Mouse (Mus musculus) forebrain, embryonic 14.5 days (tissue): ENCODE data around the gene Sgcd. TPM values are rescaled to one million over a fixed set of nuclear protein-coding genes. Genes with fewer than 3 reads are reported as not detected.
A peak's percentile ranks its signal among the peaks of the same experiment; 100 is the strongest.

Experiments
- ATAC-seq: fragments of 200-750 bp; cut with Nextera tagmentation; 2 replicates; pipeline ENCODE4 v1.8.0; 2017; ENCODE audit warnings: mild to moderate bottlenecking, moderate library complexity
- DNase-seq: peaks from one replicate; pipeline ENCODE4 v3.0.0-alpha.2; 2015; ENCODE audit warnings: low spot score
- H3K27ac ChIP-seq: fragments of 300-500 bp; sonication (generic); 2 replicates; pipeline ENCODE4 v1.5.1; 2014; ENCODE audit warnings: low read depth, mild to moderate bottlenecking, control low read depth, low read length, moderate library complexity
- H3K27me3 ChIP-seq: fragments of 300-500 bp; sonication (generic); replicated peaks from 2 replicates; pipeline ENCODE4 v1.6.1; 2014; ENCODE audit warnings: low read length, control low read depth, mixed read lengths; ENCODE audit not compliant: control insufficient read depth, insufficient read depth
- H3K36me3 ChIP-seq: fragments of 300-500 bp; sonication (generic); 2 replicates; pipeline ENCODE4 v1.6.1; 2014; ENCODE audit warnings: low read length, control low read depth; ENCODE audit not compliant: control insufficient read depth, insufficient read depth
- H3K4me1 ChIP-seq: fragments of 300-500 bp; sonication (generic); 2 replicates; pipeline ENCODE4 v1.6.1; 2014; ENCODE audit warnings: antibody characterized with exemption, low read length, control low read depth; ENCODE audit not compliant: control insufficient read depth, insufficient read depth
- H3K4me2 ChIP-seq: fragments of 300-500 bp; sonication (generic); 2 replicates; pipeline ENCODE4 v1.6.1; 2014; ENCODE audit warnings: mild to moderate bottlenecking, control low read depth, low read length
- H3K4me3 ChIP-seq: fragments of 300-500 bp; sonication (generic); 2 replicates; pipeline ENCODE4 v1.5.1; 2014; ENCODE audit warnings: low read depth, low read length, control low read depth
- H3K9ac ChIP-seq: fragments of 300-500 bp; sonication (generic); 2 replicates; pipeline ENCODE4 v1.6.1; 2014; ENCODE audit warnings: mild to moderate bottlenecking, low read length, control low read depth, moderate library complexity
- H3K9me3 ChIP-seq: fragments of 300-500 bp; sonication (generic); replicated peaks from 2 replicates; pipeline ENCODE4 v1.6.1; 2016; ENCODE audit warnings: low read length, control low read depth, mixed read lengths; ENCODE audit not compliant: control insufficient read depth
- WGBS: fragments of 180-500 bp; shearing (Covaris S2); extraction: QIAGEN DNeasy Blood & Tissue Kit; methylation state at CpG from one replicate; pipeline ENCODE4 v1.1.7; 2014; 5-methylcytosine and 5-hydroxymethylcytosine counted together
- polyA plus RNA-seq: library from polyadenylated mRNA; unstranded; fragments of >200 nt; fragmentation: Nextera tagmentation; extraction: Ambion mirVana; gene quantifications from 2 replicates; pipeline ENCODE4 v1.2.1, GENCODE M21; 2014

Gene Sgcd
- polyA plus RNA-seq = 0.91 and 2.1 TPM in 2 replicates

- no peaks in the 10 kb centered on the region for H3K27me3 ChIP-seq
- H3K4me3 ChIP-seq = peak within 1 kb of the TSS; percentile 69
- H3K27ac ChIP-seq = peak within 1 kb of the TSS; percentile 70; the same call in 1 of the 2 replicates
- DNase-seq (peak; percentile 69), ATAC-seq (peak; percentile 90)
- under 1% methylated on average over 65 of the region's 67 CpGs for WGBS
- no peaks in the 10 kb centered on the region for H3K9me3 ChIP-seq
- no peaks in the 10 kb centered on the region for H3K36me3 ChIP-seq
- peak within 1 kb of the TSS; percentile 85 for H3K9ac ChIP-seq
- peaks cover 5% of the 10 kb centered on the region; the same call in 1 of the 2 replicates for H3K4me1 ChIP-seq
- peak within 1 kb of the TSS; percentile 90 for H3K4me2 ChIP-seq
Measured at GRCm38 (mm10) chr11:47988697-47989533, at the start of gene Sgcd. Gene Sgcd (minus strand): TSS chr11:47988969.

GRCm38 (mm10) chr11:48038051-48038450 lies 49.3 kb upstream of the Sgcd start:
- H3K4me2 ChIP-seq = no peak overlapping the region
- WGBS = 49% methylated on average over 4 of the region's 4 CpGs
- no peak for DNase-seq
- H3K27ac ChIP-seq = no peak overlapping the region
- H3K27me3 ChIP-seq = no peaks in the 10 kb centered on the region
- H3K36me3 ChIP-seq = no peaks in the 10 kb centered on the region
- H3K9me3 ChIP-seq = no peaks in the 10 kb centered on the region
- no peak overlapping the region for H3K4me3 ChIP-seq
- no peak overlapping the region for H3K9ac ChIP-seq
- no peaks in the 10 kb centered on the region for H3K4me1 ChIP-seq
- ATAC-seq = no peak

GRCm38 (mm10) chr11:48012836-48013235 lies 24.1 kb upstream of the Sgcd start:
- H3K4me1 ChIP-seq = no peaks in the 10 kb centered on the region
- no peaks in the 10 kb centered on the region for H3K9me3 ChIP-seq
- DNase-seq (no peak), ATAC-seq (no peak)
- no peak overlapping the region for H3K9ac ChIP-seq
- H3K36me3 ChIP-seq = no peaks in the 10 kb centered on the region
- H3K4me2 ChIP-seq = no peak overlapping the region
- H3K27ac ChIP-seq = no peak overlapping the region
- no peak overlapping the region for H3K4me3 ChIP-seq
- WGBS = 55% methylated on average over 3 of the region's 3 CpGs
- H3K27me3 ChIP-seq = no peaks in the 10 kb centered on the region

- Histone ChIP-seq H3K4me2 (peak overlapping the region; percentile 90), H3K9me3 (no peaks in the 10 kb centered on the region), H3K4me1 (peaks cover 5% of the 10 kb centered on the region; the same call in 1 of the 2 replicates), H3K36me3 (no peaks in the 10 kb centered on the region), H3K27me3 (no peaks in the 10 kb centered on the region), H3K27ac (peak overlapping the region; percentile 70; the same call in 1 of the 2 replicates), H3K9ac (peak overlapping the region; percentile 85), H3K4me3 (peak overlapping the region; percentile 69)
- ATAC-seq (peak; percentile 78), DNase-seq (no peak)
- WGBS = 0% methylated on average over 31 of the region's 31 CpGs
Measured at GRCm38 (mm10) chr11:47988333-47988696, 454 bp downstream of the Sgcd start.

- Histone ChIP-seq H3K4me3 (peak overlapping the region; percentile 69), H3K9ac (peak overlapping the region; percentile 85), H3K4me1 (peaks cover 5% of the 10 kb centered on the region; the same call in 1 of the 2 replicates), H3K27me3 (no peaks in the 10 kb centered on the region), H3K27ac (no peak overlapping the region), H3K36me3 (no peaks in the 10 kb centered on the region), H3K4me2 (peak overlapping the region; percentile 90), H3K9me3 (no peaks in the 10 kb centered on the region)
- DNase-seq (peak; percentile 24), ATAC-seq (no peak)
- WGBS = 10% methylated on average over 12 of the region's 12 CpGs
Measured at GRCm38 (mm10) chr11:47987893-47988267, 889 bp downstream of the Sgcd start.

- H3K9ac ChIP-seq = peak overlapping the region; percentile 85
- ATAC-seq (peak; percentile 30; the same call in 1 of the 2 replicates), DNase-seq (peak; percentile 64)
- H3K27ac ChIP-seq = no peak overlapping the region
- H3K4me2 ChIP-seq = peak overlapping the region; percentile 90
- peak overlapping the region; percentile 69 for H3K4me3 ChIP-seq
- H3K27me3 ChIP-seq = no peaks in the 10 kb centered on the region
- no peaks in the 10 kb centered on the region for H3K36me3 ChIP-seq
- 33% methylated on average over 8 of the region's 8 CpGs for WGBS
- peaks cover 5% of the 10 kb centered on the region; the same call in 1 of the 2 replicates for H3K4me1 ChIP-seq
- no peaks in the 10 kb centered on the region for H3K9me3 ChIP-seq
Measured at GRCm38 (mm10) chr11:47987251-47987892, 1.4 kb downstream of the Sgcd start.

- DNase-seq = peak; percentile 34
- Histone ChIP-seq H3K4me3 (no peak overlapping the region), H3K4me1 (no peaks in the 10 kb centered on the region), H3K27ac (no peak overlapping the region), H3K9me3 (no peaks in the 10 kb centered on the region), H3K36me3 (no peaks in the 10 kb centered on the region), H3K27me3 (no peaks in the 10 kb centered on the region), H3K9ac (no peak overlapping the region), H3K4me2 (no peak overlapping the region)
- WGBS = 44% methylated on average over 1 of the region's 1 CpGs
- 0 out of 2 replicates have a peak, but pooled peaks have one; percentile 42 for ATAC-seq
Measured at GRCm38 (mm10) chr11:47982152-47982551, 6.6 kb downstream of the Sgcd start.

- DNase-seq (no peak), ATAC-seq (no peak)
- Histone ChIP-seq H3K9me3 (no peaks in the 10 kb centered on the region), H3K4me2 (no peak overlapping the region), H3K4me1 (no peaks in the 10 kb centered on the region), H3K9ac (no peak overlapping the region), H3K27me3 (no peaks in the 10 kb centered on the region), H3K27ac (no peak overlapping the region), H3K4me3 (no peak overlapping the region), H3K36me3 (no peaks in the 10 kb centered on the region)
- 83% methylated on average over 2 of the region's 2 CpGs for WGBS
Measured at GRCm38 (mm10) chr11:47981108-47981507, 7.7 kb downstream of the Sgcd start.

- Histone ChIP-seq H3K9me3 (no peaks in the 10 kb centered on the region), H3K4me3 (no peak overlapping the region), H3K27me3 (no peaks in the 10 kb centered on the region), H3K4me1 (no peaks in the 10 kb centered on the region), H3K4me2 (no peak overlapping the region), H3K9ac (no peak overlapping the region), H3K36me3 (no peaks in the 10 kb centered on the region), H3K27ac (no peak overlapping the region)
- DNase-seq (no peak), ATAC-seq (no peak)
- WGBS = 76% methylated on average over 3 of the region's 3 CpGs
Measured at GRCm38 (mm10) chr11:47953291-47953690, 35.5 kb downstream of the Sgcd start.
